Mouse (Mus musculus): ENCODE data around the gene Ctc1. TPM values are rescaled to one million over a fixed set of nuclear protein-coding genes. Genes with fewer than 3 reads are reported as not detected.

Gene Ctc1
- polyA plus RNA-seq, 1 experiment from 2014 or later = 55.8 TPM

DNA sequence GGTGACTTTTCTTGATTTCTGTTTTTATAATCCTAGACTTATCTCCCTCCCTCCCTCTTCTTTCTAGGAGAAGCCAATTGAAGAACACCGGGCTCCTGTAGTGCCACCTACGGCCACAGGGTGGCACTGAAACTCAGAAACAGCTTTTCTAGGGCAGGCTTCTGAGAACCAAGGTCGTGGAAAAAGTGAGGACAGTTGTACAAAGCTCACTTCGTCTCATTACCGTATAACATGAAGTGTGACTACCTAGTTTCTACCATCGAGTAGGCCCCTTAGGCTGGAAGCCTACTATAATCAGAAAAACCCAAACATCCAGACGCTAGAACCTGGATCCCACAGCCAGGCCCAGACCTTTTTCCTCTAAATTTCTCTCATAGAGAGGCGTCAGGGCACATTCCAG, 51.2 kb downstream of the Ctc1 start:
- no peaks in the 10 kb centered on the region for H3K27me3 ChIP-seq (ENCODE audit: control insufficient read depth, insufficient read depth, low read length)
- peak; percentile 95 for DNase-seq
- no peak for ATAC-seq (ENCODE audit: low FRiP score, low TSS enrichment)
- WGBS = 10% methylated on average over 8 of the region's 8 CpGs
- no peak overlapping the region for H3K27ac ChIP-seq (replicated peaks; ENCODE audit: low read depth, low read length)
- no peak overlapping the region; the same call in 1 of the 2 replicates for H3K9ac ChIP-seq (replicated peaks; ENCODE audit: low read length)
- H3K4me3 ChIP-seq (replicated peaks; ENCODE audit: low read depth, low read length) = peak overlapping the region; percentile 35
- no peaks in the 10 kb centered on the region for H3K36me3 ChIP-seq (ENCODE audit: control insufficient read depth, insufficient read depth, low read length)
- H3K4me2 ChIP-seq (ENCODE audit: low read length) = peak overlapping the region; percentile 76
- peaks cover 29% of the 10 kb centered on the region for H3K4me1 ChIP-seq (ENCODE audit: control insufficient read depth, insufficient read depth, low read length)
- H3K9me3 ChIP-seq (ENCODE audit: control insufficient read depth, low read length) = no peaks in the 10 kb centered on the region

DNA sequence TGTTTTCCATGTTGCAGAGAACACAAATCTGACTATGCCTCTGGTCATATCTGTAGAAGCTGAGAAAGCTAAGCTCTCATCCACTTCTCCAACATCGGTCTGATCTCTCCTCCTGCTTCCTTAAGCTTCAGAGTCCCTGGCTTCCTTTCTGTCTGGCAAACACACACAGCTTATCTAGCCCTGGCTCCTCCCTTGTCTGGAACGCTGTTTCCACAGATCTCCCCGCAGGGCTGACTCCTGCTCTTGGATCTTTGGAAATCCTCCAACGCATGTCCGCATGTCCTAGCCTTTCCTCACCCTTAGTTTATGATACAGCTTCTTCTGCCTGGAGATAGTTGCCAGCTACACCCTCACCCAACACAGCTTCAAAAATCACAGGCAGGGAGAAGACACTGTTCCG, 51.9 kb downstream of the Ctc1 start:
- Histone ChIP-seq H3K4me3 (replicated peaks; ENCODE audit: low read depth, low read length) (no peak overlapping the region), H3K4me2 (ENCODE audit: low read length) (no peak overlapping the region), H3K27me3 (ENCODE audit: control insufficient read depth, insufficient read depth, low read length) (no peaks in the 10 kb centered on the region), H3K4me1 (ENCODE audit: control insufficient read depth, insufficient read depth, low read length) (peaks cover 35% of the 10 kb centered on the region), H3K27ac (replicated peaks; ENCODE audit: low read depth, low read length) (no peak overlapping the region), H3K9me3 (ENCODE audit: control insufficient read depth, low read length) (no peaks in the 10 kb centered on the region), H3K9ac (replicated peaks; ENCODE audit: low read length) (no peak overlapping the region), H3K36me3 (ENCODE audit: control insufficient read depth, insufficient read depth, low read length) (no peaks in the 10 kb centered on the region)
- DNase-seq (no peak), ATAC-seq (ENCODE audit: low FRiP score, low TSS enrichment) (no peak)
- 61% methylated on average over 6 of the region's 6 CpGs for WGBS

DNA sequence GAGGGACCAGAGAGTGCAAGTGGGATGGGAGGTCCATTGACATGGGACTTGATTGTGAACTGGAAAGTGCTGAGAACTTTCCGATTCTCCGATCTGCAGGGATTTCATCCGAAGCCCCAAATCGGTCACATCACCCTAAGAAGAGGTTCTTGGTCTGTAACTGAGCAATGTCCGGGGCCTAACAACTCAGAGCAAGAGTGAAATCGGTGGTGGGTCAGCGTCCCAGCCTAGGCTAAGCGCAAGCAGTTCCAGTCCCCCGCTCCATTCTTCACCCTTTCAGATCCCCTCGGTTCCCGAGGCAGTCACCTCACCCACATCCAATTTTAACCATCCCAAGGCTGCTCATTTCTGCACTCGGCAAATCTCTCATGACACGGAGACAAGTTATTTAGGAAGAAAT, 54.4 kb downstream of the Ctc1 start:
- no peak for DNase-seq

DNA sequence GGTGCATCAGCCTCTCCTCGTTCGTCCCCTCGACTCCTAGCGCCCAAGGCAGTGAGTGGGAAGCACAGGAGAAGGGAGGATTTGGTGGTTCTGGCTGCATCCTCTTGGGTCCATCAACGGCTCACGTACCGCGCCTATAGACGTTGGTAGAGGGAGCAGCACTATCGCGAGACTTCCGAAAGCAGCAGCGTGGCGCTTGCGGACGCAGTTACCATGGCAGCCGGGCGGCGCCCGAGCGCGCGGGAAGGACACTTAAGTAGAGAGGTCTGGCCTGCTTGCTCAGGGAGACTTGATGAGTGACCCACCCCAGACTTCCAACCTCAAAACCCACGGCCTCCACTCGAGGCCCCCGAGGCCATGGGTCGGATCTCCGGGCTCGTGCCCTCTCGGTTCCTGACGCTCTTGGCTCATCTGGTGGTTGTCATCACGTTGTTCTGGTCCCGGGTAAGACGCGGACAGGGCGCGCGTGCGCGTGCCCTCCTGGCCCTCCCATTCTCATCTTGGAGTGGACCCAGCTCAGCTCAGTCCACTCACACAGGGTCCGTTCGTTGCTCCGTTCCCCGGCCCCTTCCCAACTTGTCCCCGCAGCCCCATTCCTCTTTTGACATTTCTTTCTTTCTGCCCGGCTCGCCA, 55.0 kb downstream of the Ctc1 start, which contains the start of gene Tmem107:
Tmem107 (plus strand) TSS at position 217 of the 633 bp plus-strand sequence.
- Histone ChIP-seq H3K9me3 (ENCODE audit: control insufficient read depth, low read length) (no peaks in the 10 kb centered on the region), H3K27ac (replicated peaks; ENCODE audit: low read depth, low read length) (peak within 1 kb of the TSS; percentile 89), H3K9ac (replicated peaks; ENCODE audit: low read length) (peak within 1 kb of the TSS; percentile 77), H3K4me1 (ENCODE audit: control insufficient read depth, insufficient read depth, low read length) (peaks cover 29% of the 10 kb centered on the region), H3K36me3 (ENCODE audit: control insufficient read depth, insufficient read depth, low read length) (no peaks in the 10 kb centered on the region), H3K4me3 (replicated peaks; ENCODE audit: low read depth, low read length) (peak within 1 kb of the TSS; percentile 59), H3K27me3 (ENCODE audit: control insufficient read depth, insufficient read depth, low read length) (no peaks in the 10 kb centered on the region), H3K4me2 (ENCODE audit: low read length) (peak within 1 kb of the TSS; percentile 72)
- DNase-seq (peak; percentile 98), ATAC-seq (ENCODE audit: low FRiP score, low TSS enrichment) (peak; percentile 88)
- WGBS = under 1% methylated on average over 47 of the region's 47 CpGs

More for the DNA sequence above, 54.4 kb downstream of the Ctc1 start:
- peak overlapping the region; percentile 59 for H3K4me3 ChIP-seq (replicated peaks; ENCODE audit: low read depth, low read length)
- H3K9me3 ChIP-seq (ENCODE audit: control insufficient read depth, low read length) = no peaks in the 10 kb centered on the region
- H3K4me2 ChIP-seq (ENCODE audit: low read length) = peak overlapping the region; percentile 72
- peak overlapping the region; percentile 89 for H3K27ac ChIP-seq (replicated peaks; ENCODE audit: low read depth, low read length)
- no peaks in the 10 kb centered on the region for H3K27me3 ChIP-seq (ENCODE audit: control insufficient read depth, insufficient read depth, low read length)
- peaks cover 29% of the 10 kb centered on the region for H3K4me1 ChIP-seq (ENCODE audit: control insufficient read depth, insufficient read depth, low read length)
- no peak for ATAC-seq (ENCODE audit: low FRiP score, low TSS enrichment)
- under 1% methylated on average over 13 of the region's 13 CpGs for WGBS
- no peaks in the 10 kb centered on the region for H3K36me3 ChIP-seq (ENCODE audit: control insufficient read depth, insufficient read depth, low read length)
- peak overlapping the region; percentile 77 for H3K9ac ChIP-seq (replicated peaks; ENCODE audit: low read length)

DNA sequence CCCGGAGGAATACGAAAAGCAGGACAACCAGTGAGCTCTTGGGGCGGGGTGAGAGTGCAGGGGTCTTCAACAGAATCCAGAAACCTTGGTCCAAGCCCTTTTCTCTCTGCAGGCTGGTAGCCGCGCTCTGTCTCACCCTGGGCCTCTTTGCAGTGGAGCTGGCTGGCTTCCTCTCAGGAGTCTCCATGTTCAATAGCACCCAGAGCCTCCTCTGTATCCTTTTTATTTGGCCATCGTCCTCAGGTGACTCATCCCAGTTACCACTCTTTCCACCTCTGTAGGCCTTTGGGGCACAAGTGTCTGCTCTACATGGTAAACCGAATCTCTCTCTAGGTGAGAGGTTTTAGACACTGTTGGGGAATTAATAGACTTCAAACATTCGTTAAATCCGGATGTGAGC, 55.6 kb downstream of the Ctc1 start:
- no peak for DNase-seq
- H3K27ac ChIP-seq (replicated peaks; ENCODE audit: low read depth, low read length) = peak overlapping the region; percentile 89
- H3K27me3 ChIP-seq (ENCODE audit: control insufficient read depth, insufficient read depth, low read length) = no peaks in the 10 kb centered on the region
- peak overlapping the region; percentile 72 for H3K4me2 ChIP-seq (ENCODE audit: low read length)
- H3K9ac ChIP-seq (replicated peaks; ENCODE audit: low read length) = peak overlapping the region; percentile 77
- H3K4me3 ChIP-seq (replicated peaks; ENCODE audit: low read depth, low read length) = peak overlapping the region; percentile 59
- 27% methylated on average over 9 of the region's 9 CpGs for WGBS
- ATAC-seq (ENCODE audit: low FRiP score, low TSS enrichment) = no peak
- H3K36me3 ChIP-seq (ENCODE audit: control insufficient read depth, insufficient read depth, low read length) = no peaks in the 10 kb centered on the region
- H3K4me1 ChIP-seq (ENCODE audit: control insufficient read depth, insufficient read depth, low read length) = peaks cover 25% of the 10 kb centered on the region
- no peaks in the 10 kb centered on the region for H3K9me3 ChIP-seq (ENCODE audit: control insufficient read depth, low read length)

DNA sequence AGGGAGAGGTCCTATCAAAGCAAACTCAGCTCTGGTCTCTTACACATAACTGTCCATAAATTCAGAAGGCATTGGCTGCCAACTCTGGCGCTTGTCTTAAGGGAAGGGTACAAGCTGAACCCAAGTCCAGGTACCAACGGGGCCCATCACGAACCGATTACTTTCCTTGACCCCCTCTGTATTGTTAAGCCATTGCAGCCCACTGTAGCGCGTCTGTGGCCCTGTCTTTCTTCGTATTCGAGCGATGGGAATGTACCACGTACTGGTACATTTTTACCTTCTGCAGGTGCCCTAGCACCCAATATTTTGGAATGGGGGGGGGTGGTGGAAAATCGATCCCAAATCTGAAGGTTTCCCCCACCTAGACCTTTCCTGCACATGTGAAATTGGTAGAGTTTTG, 56.5 kb downstream of the Ctc1 start:
- no peak for ATAC-seq (ENCODE audit: low FRiP score, low TSS enrichment)
- peak overlapping the region; percentile 74 for H3K9ac ChIP-seq (replicated peaks; ENCODE audit: low read length)
- DNase-seq = no peak

DNA sequence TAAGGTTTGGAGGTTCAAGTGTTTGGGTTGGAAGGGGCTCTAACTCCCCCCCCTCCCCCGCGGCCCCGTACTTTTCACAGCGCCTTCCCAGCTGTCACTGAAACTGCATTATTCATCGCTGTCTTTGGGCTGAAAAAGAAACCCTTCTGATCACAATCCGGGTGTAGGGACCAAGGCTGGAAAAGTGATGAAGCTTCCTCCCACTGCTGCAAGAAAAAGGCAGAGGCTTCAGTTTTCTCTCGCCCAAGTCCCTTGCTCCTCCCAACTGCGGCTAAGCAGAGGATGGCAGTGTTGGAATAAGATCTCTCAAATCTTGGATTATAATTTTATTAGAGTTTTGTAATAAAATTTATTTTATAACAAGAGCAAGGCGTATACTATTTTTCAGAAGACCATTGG, 57.0 kb downstream of the Ctc1 start:
- Histone ChIP-seq H3K27me3 (ENCODE audit: control insufficient read depth, insufficient read depth, low read length) (no peaks in the 10 kb centered on the region), H3K36me3 (ENCODE audit: control insufficient read depth, insufficient read depth, low read length) (no peaks in the 10 kb centered on the region), H3K27ac (replicated peaks; ENCODE audit: low read depth, low read length) (peak overlapping the region; percentile 95), H3K9ac (replicated peaks; ENCODE audit: low read length) (peak overlapping the region; percentile 74), H3K9me3 (ENCODE audit: control insufficient read depth, low read length) (no peaks in the 10 kb centered on the region), H3K4me2 (ENCODE audit: low read length) (peak overlapping the region; percentile 72), H3K4me3 (replicated peaks; ENCODE audit: low read depth, low read length) (peak overlapping the region; percentile 32), H3K4me1 (ENCODE audit: control insufficient read depth, insufficient read depth, low read length) (peaks cover 20% of the 10 kb centered on the region)
- WGBS = 10% methylated on average over 9 of the region's 9 CpGs
- no peak for DNase-seq
- ATAC-seq (ENCODE audit: low FRiP score, low TSS enrichment) = no peak

More for the DNA sequence above, 56.5 kb downstream of the Ctc1 start:
- Histone ChIP-seq H3K27me3 (ENCODE audit: control insufficient read depth, insufficient read depth, low read length) (no peaks in the 10 kb centered on the region), H3K4me1 (ENCODE audit: control insufficient read depth, insufficient read depth, low read length) (peaks cover 20% of the 10 kb centered on the region), H3K4me3 (replicated peaks; ENCODE audit: low read depth, low read length) (peak overlapping the region; percentile 32), H3K4me2 (ENCODE audit: low read length) (peak overlapping the region; percentile 72), H3K9me3 (ENCODE audit: control insufficient read depth, low read length) (no peaks in the 10 kb centered on the region), H3K36me3 (ENCODE audit: control insufficient read depth, insufficient read depth, low read length) (no peaks in the 10 kb centered on the region), H3K27ac (replicated peaks; ENCODE audit: low read depth, low read length) (peak overlapping the region; percentile 95)
- WGBS = 80% methylated on average over 11 of the region's 11 CpGs

DNA sequence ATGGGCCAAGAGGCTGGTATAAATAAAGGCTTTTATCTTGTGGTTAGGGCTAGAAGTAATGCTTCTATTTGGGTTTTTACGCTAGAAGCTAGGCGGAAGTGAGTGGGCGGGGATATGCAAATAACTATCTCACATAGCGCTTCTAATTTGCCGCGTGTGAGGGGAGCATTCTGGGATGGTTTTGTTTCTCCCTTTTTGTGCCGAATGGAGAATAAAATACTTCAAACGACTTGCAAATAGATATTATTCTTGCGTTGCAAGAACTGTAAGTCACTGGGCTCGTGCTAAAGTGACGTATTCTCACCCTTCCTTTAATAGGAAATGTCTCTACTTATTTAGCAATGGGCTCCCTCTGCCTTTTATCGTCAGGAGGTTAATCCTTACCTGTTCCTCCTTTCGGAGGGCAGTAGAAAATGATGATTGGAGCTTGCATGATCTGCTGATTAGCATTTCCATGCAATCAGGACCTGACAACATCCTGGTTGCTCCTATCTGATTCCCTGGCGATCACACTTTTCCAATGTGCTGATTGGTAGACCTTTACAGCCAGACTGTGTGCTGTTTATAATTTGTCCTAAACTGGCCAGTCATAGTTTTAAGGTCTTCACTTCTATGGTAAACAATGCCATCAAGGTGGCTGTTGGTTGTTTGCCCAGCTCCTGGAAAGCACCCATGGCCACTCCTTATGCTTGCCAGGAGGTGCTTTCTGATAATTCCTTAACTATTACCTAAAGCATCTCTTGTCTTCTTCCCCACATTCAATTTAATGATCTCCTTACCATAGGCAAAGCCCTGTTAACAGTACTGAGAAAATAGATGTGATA, 57.6 kb downstream of the Ctc1 start:
- peaks cover 20% of the 10 kb centered on the region for H3K4me1 ChIP-seq (ENCODE audit: control insufficient read depth, insufficient read depth, low read length)
- no peaks in the 10 kb centered on the region for H3K27me3 ChIP-seq (ENCODE audit: control insufficient read depth, insufficient read depth, low read length)
- H3K4me2 ChIP-seq (ENCODE audit: low read length) = peak overlapping the region; percentile 72
- DNase-seq = peak; percentile 97
- peak overlapping the region; percentile 74 for H3K9ac ChIP-seq (replicated peaks; ENCODE audit: low read length)
- no peaks in the 10 kb centered on the region for H3K36me3 ChIP-seq (ENCODE audit: control insufficient read depth, insufficient read depth, low read length)
- H3K27ac ChIP-seq (replicated peaks; ENCODE audit: low read depth, low read length) = peak overlapping the region; percentile 95
- ATAC-seq (ENCODE audit: low FRiP score, low TSS enrichment) = peak; percentile 76; the same call in 1 of the 2 replicates
- H3K9me3 ChIP-seq (ENCODE audit: control insufficient read depth, low read length) = no peaks in the 10 kb centered on the region
- peak overlapping the region; percentile 32 for H3K4me3 ChIP-seq (replicated peaks; ENCODE audit: low read depth, low read length)
- WGBS = under 1% methylated on average over 14 of the region's 14 CpGs

Data from midbrain, embryonic 14.5 days (tissue).